Mouse (Mus musculus) spleen, adult 2 months (tissue): Measurements from ENCODE around the gene Map4k4.

Experiments
- CTCF ChIP-seq: fragments of 200-500 bp; IDR thresholded peaks from 2 replicates; pipeline ENCODE4 v1.5.1; 2011; ENCODE audit warnings: mild to moderate bottlenecking, inconsistent platforms; ENCODE audit not compliant: insufficient read depth, insufficient read length, insufficient replicate concordance; ENCODE audit errors: extremely low read depth
- POLR2A ChIP-seq: fragments of 200-500 bp; IDR thresholded peaks from 2 replicates; pipeline ENCODE4 v1.6.1; 2011; ENCODE audit warnings: low read depth, low read length, inconsistent platforms

DNA sequence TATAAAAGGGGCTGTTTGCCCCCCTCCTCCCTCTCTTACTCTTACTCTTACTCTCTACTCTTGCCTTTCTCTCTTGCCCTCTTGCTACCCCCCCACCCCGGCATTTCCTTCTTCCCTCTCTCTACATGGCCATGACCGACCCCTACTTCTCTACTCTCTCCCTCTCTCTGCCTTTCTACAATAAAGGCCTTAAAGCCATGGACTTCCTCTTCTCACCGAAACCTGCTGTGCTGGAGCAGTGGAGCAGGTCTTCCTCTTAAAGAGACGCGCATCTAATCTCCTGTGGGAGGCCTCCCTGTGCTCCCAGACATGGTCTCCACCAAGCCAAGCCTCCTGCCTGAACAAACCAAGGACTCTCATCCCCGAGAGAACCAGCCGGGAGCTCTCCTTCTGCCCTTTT, 154.3 kb downstream of the Map4k4 start:
- TF ChIP-seq CTCF = no peak
- TF ChIP-seq POLR2A = no peak
